22 mouse cellular contexts compared by ENCODE assay signal in the genomic region with DNA sequence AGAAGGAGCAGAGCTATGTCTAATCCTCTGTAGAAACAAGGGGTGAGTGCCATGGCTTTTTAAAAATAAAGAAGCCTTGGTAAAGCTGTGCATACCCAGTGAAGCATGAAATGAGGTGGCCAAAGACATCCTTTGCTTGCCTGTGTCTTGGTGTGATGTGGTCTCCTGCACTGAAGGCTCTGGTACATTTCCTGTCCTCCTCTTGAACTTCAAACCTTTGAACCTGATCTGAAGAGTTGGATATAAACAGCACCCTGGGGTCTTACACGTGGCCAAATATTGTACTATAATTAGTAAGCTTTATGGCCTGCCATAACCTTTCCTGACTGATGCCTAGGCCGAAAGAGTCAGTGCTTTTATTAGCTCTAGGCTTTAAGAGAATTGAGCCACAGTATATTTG.
A peak's percentile ranks its signal among the peaks of the same experiment; 100 is the strongest.
DNase-seq lines count a peak whose midpoint lies in the region; ATAC-seq and TF ChIP-seq lines count a peak whose summit lies in the region.
"Had no signal": no experiment of that assay in that cellular context is flagged by ENCODE, and none has a peak within 500 bp of the region (broad histone marks: within the 10 kb centered on the region; RNA-seq: fewer than 3 reads in every experiment).

No protein-coding gene starts in this region.

- 15% methylated on average over 2 of the region's 2 CpGs for WGBS in kidney, adult 2 months
- WGBS in midbrain, embryonic 13.5 days, result 33% methylated on average over 2 of the region's 2 CpGs
- 46% methylated on average over 2 of the region's 2 CpGs for WGBS in midbrain, embryonic 14.5 days
- WGBS in intestine, embryonic 16.5 days, result 20% methylated on average over 2 of the region's 2 CpGs

- DNase-seq in kidney, adult 2 months, result peak; percentile 39
- no peak for DNase-seq in kidney, postnatal 4 days
- DNase-seq in midbrain, embryonic 14.5 days, result no peak
- no peak for DNase-seq in spleen, postnatal 14 days (ENCODE audit: low spot score in 2 of 2)
- DNase-seq in right cerebral cortex, postnatal 36 days (ENCODE audit: low spot score in 2 of 2), result no peak
- DNase-seq: adrenal gland, postnatal 14 days; cerebellum, postnatal 10 days; gastrocnemius, postnatal 10 days; heart, adult 2 months; heart, postnatal 36 days; liver; liver, postnatal 0 days; lung, postnatal 10 days; thymus, adult 2 months had no signal

- no peak for TF ChIP-seq POLR2A in kidney, adult 2 months (IDR thresholded peaks at IDR 0.05; ENCODE audit: low read depth, low read length)

- H3K9ac ChIP-seq in midbrain, embryonic 13.5 days (replicated peaks), result no peak overlapping the region
- no peak overlapping the region for H3K9ac ChIP-seq in midbrain, embryonic 14.5 days (replicated peaks; ENCODE audit: low read length)
- H3K9ac ChIP-seq in intestine, embryonic 16.5 days (ENCODE audit: low read depth, low read length), result no peak overlapping the region
- H3K9ac ChIP-seq: liver, postnatal 0 days; neural tube, embryonic 13.5 days; stomach, embryonic 15.5 days had no signal

- H3K4me2 ChIP-seq in midbrain, embryonic 13.5 days (replicated peaks), result no peak overlapping the region
- H3K4me2 ChIP-seq in midbrain, embryonic 14.5 days (ENCODE audit: low read length), result no peak overlapping the region
- H3K4me2 ChIP-seq in intestine, embryonic 16.5 days (ENCODE audit: low read depth, low read length), result no peak overlapping the region
- H3K4me2 ChIP-seq: neural tube, embryonic 13.5 days; stomach, embryonic 15.5 days had no signal

- no peaks in the 10 kb centered on the region for H3K27me3 ChIP-seq in kidney, adult 2 months (replicated peaks; ENCODE audit: control insufficient read depth, insufficient read depth, low read length)
- no peaks in the 10 kb centered on the region for H3K27me3 ChIP-seq in midbrain, embryonic 13.5 days
- H3K27me3 ChIP-seq in midbrain, embryonic 14.5 days (ENCODE audit: control insufficient read depth, insufficient read depth, low read length), result no peaks in the 10 kb centered on the region
- H3K27me3 ChIP-seq in intestine, embryonic 16.5 days (replicated peaks; ENCODE audit: control insufficient read depth, insufficient read depth, low read length), result no peaks in the 10 kb centered on the region
- H3K27me3 ChIP-seq: neural tube, embryonic 13.5 days; stomach, embryonic 15.5 days had no signal

- H3K9me3 ChIP-seq in midbrain, embryonic 13.5 days, result no peaks in the 10 kb centered on the region
- H3K9me3 ChIP-seq in midbrain, embryonic 14.5 days (ENCODE audit: control insufficient read depth, low read length), result no peaks in the 10 kb centered on the region
- no peaks in the 10 kb centered on the region for H3K9me3 ChIP-seq in intestine, embryonic 16.5 days (ENCODE audit: control insufficient read depth, low read length)
- H3K9me3 ChIP-seq: megakaryocyte, embryonic 14.5 days; neural tube, embryonic 13.5 days; stomach, embryonic 15.5 days had no signal

- no peak for TF ChIP-seq CTCF in kidney, adult 2 months (conservative IDR thresholded peaks at IDR 0.05; ENCODE audit: insufficient read depth, insufficient read length, low read depth, low read length)

- H3K4me1 ChIP-seq in kidney, adult 2 months (ENCODE audit: control insufficient read depth, insufficient read depth, low read length), result peaks cover 3% of the 10 kb centered on the region; the same call in 1 of the 2 replicates
- H3K4me1 ChIP-seq in midbrain, embryonic 13.5 days (replicated peaks), result peaks cover 7% of the 10 kb centered on the region
- H3K4me1 ChIP-seq in midbrain, embryonic 14.5 days (ENCODE audit: control insufficient read depth, insufficient read depth, low read length), result no peaks in the 10 kb centered on the region
- peaks cover 3% of the 10 kb centered on the region; the same call in 1 of the 2 replicates for H3K4me1 ChIP-seq in intestine, embryonic 16.5 days (ENCODE audit: control insufficient read depth, insufficient read depth, low read length)
- H3K4me1 ChIP-seq: megakaryocyte, embryonic 14.5 days; stomach, embryonic 15.5 days had no signal

- ATAC-seq in midbrain, embryonic 13.5 days, result 0 out of 2 replicates have a peak, but pooled peaks have one; percentile 24
- no peak for ATAC-seq in midbrain, embryonic 14.5 days (ENCODE audit: low FRiP score, low TSS enrichment)
- peak; percentile 73 for ATAC-seq in intestine, embryonic 16.5 days
- ATAC-seq in neutrophil, adult 5-6 weeks (ENCODE audit: extremely low read depth, insufficient number of reproducible peaks, low FRiP score, poor library complexity, severe bottlenecking), result 0 out of 2 replicates have a peak, but pooled peaks have one; percentile 13
- ATAC-seq: activated CD4-positive, CD25-positive, alpha-beta regulatory T cell, adult 4 months; liver, postnatal 0 days had no signal

- no peak overlapping the region for H3K4me3 ChIP-seq in kidney, adult 2 months (ENCODE audit: insufficient read depth, low read depth, low read length)
- no peak overlapping the region for H3K4me3 ChIP-seq in midbrain, embryonic 13.5 days (replicated peaks)
- H3K4me3 ChIP-seq in midbrain, embryonic 14.5 days (replicated peaks; ENCODE audit: low read depth, low read length), result no peak overlapping the region
- no peak overlapping the region for H3K4me3 ChIP-seq in intestine, embryonic 16.5 days (ENCODE audit: low read length)
- H3K4me3 ChIP-seq: heart, adult 2 months; layer of hippocampus, adult 2 months; megakaryocyte, embryonic 14.5 days; neural tube, embryonic 13.5 days; stomach, embryonic 15.5 days had no signal

- H3K36me3 ChIP-seq in kidney, adult 2 months (ENCODE audit: control insufficient read depth, insufficient read depth, low read length), result no peaks in the 10 kb centered on the region
- no peaks in the 10 kb centered on the region for H3K36me3 ChIP-seq in midbrain, embryonic 13.5 days
- H3K36me3 ChIP-seq in midbrain, embryonic 14.5 days (ENCODE audit: control insufficient read depth, insufficient read depth, low read length), result no peaks in the 10 kb centered on the region
- H3K36me3 ChIP-seq in intestine, embryonic 16.5 days (ENCODE audit: control insufficient read depth, insufficient read depth, low read length), result no peaks in the 10 kb centered on the region
- H3K36me3 ChIP-seq: neural tube, embryonic 13.5 days; stomach, embryonic 15.5 days had no signal

- no peak overlapping the region for H3K27ac ChIP-seq in kidney, adult 2 months (ENCODE audit: insufficient read depth, low read depth, low read length)
- H3K27ac ChIP-seq in midbrain, embryonic 13.5 days, result no peak overlapping the region
- H3K27ac ChIP-seq in midbrain, embryonic 14.5 days (replicated peaks; ENCODE audit: low read depth, low read length), result no peak overlapping the region
- H3K27ac ChIP-seq in intestine, embryonic 16.5 days (ENCODE audit: low read length), result no peak overlapping the region
- H3K27ac ChIP-seq: heart, adult 2 months; stomach, embryonic 15.5 days had no signal
